Mouse (Mus musculus) left cerebral cortex, postnatal 25 days (tissue): ENCODE data around the gene Ifi208. TPM values are rescaled to one million over a fixed set of nuclear protein-coding genes. Genes with fewer than 3 reads are reported as not detected.
"Not testable (repeated sequence)": the region's sequence is repeated elsewhere in the genome, so short reads cannot be mapped to it uniquely, and the experiment has no call there.

ENCODE experiments used
- DNase-seq, 2 experiments: peaks; one replicate each; pipeline ENCODE4 v3.0.0; 2022; ENCODE audit warnings: low spot score in 2 of 2, mixed read lengths in 1 of 2
- intact Hi-C: fragments of 180-260 bp; cut with DNase I; formaldehyde crosslinking; loops from one replicate; pipeline ENCODE4 v1.15.1; 2025
- microRNA-seq, 2 experiments: library from miRNA; unstranded; fragments of <30 nt; microRNA quantifications; one replicate each; pipeline ENCODE4 v1.2.0; 2022
- total RNA-seq, 2 experiments: library from RNA; stranded (reverse); gene quantifications; 2 replicates each; pipeline ENCODE4 v1.2.3; 2021

Gene Ifi208
- total RNA-seq = not detected

- DNase-seq, intact Hi-C loops: not testable (repeated sequence)
Measured at GRCm38 (mm10) chr1:173673458-173674097, at the start of gene Ifi208. Gene Ifi208, plus strand, starts transcription at chr1:173673675.

- intact Hi-C loops = no loop called here
- DNase-seq = no peak
Measured at GRCm38 (mm10) chr1:173624052-173624451, 49.4 kb upstream of the Ifi208 start.

- intact Hi-C loops = no loop called here
- DNase-seq = no peak
Measured at GRCm38 (mm10) chr1:173626686-173627085, 46.8 kb upstream of the Ifi208 start.

GRCm38 (mm10) chr1:173630622-173631021 lies 42.9 kb upstream of the Ifi208 start, which contains the start of gene Ifi209:
Gene Ifi209, plus strand, starts transcription at chr1:173630917.
- intact Hi-C loops, DNase-seq: not testable (repeated sequence)

- no peak for DNase-seq
- intact Hi-C loops = no loop called here
Measured at GRCm38 (mm10) chr1:173633969-173634645, 39.4 kb upstream of the Ifi208 start.

- no peak for DNase-seq
- intact Hi-C loops = no loop called here
Measured at GRCm38 (mm10) chr1:173645393-173645792, 28.1 kb upstream of the Ifi208 start.

GRCm38 (mm10) chr1:173657973-173658372 lies 15.5 kb upstream of the Ifi208 start:
- intact Hi-C loops = no loop called here
- no peak for DNase-seq

GRCm38 (mm10) chr1:173678605-173679004 lies 5.1 kb downstream of the Ifi208 start:
- intact Hi-C loops, DNase-seq: not testable (repeated sequence)

- DNase-seq = peak in 1 of 2 experiments; percentile 3
- intact Hi-C loops = no loop called here
Measured at GRCm38 (mm10) chr1:173694270-173694669, 20.8 kb downstream of the Ifi208 start.

- DNase-seq = no peak
- intact Hi-C loops = no loop called here
Measured at GRCm38 (mm10) chr1:173733219-173733618, 59.7 kb downstream of the Ifi208 start.

- intact Hi-C loops = not testable (repeated sequence)
Measured at GRCm38 (mm10) chr1:173735015-173735414, 61.5 kb downstream of the Ifi208 start.

GRCm38 (mm10) chr1:173736986-173737385 lies 63.5 kb downstream of the Ifi208 start:
- peak; percentile 2 to 51 for DNase-seq

More at GRCm38 (mm10) chr1:173735015-173735414, 61.5 kb downstream of the Ifi208 start:
- DNase-seq = not testable (repeated sequence)

GRCm38 (mm10) chr1:173740537-173740936 lies 67.1 kb downstream of the Ifi208 start:
- no peak for DNase-seq
- intact Hi-C loops = no loop called here

More at GRCm38 (mm10) chr1:173736986-173737385, 63.5 kb downstream of the Ifi208 start:
- intact Hi-C loops = no loop called here

- DNase-seq = no peak
- intact Hi-C loops = no loop called here
Measured at GRCm38 (mm10) chr1:173741656-173742055, 68.2 kb downstream of the Ifi208 start, which contains the start of gene Ifi207. Gene Ifi207, minus strand, starts transcription at chr1:173741747.

- intact Hi-C loops = no loop called here
- no peak for DNase-seq
Measured at GRCm38 (mm10) chr1:173742262-173742661, 68.8 kb downstream of the Ifi208 start.

Small RNA genes lying within 50 kb of the gene (microRNA-seq; reads per million reads assigned to microRNA genes)
- 0 reads per million in 2 experiments for gene Gm44339

Other genes with a start within 250 kb of the Ifi208 start
- not detected for gene Ifi206, start 182.6 kb upstream of the Ifi208 start, total RNA-seq
- gene Ifi214, start 137.7 kb upstream of the Ifi208 start, total RNA-seq = not detected
- not detected for gene Ifi213, start 74.4 kb upstream of the Ifi208 start, total RNA-seq
- not detected for gene Ifi209, start 42.8 kb upstream of the Ifi208 start, total RNA-seq
- gene Ifi207, start 68.1 kb downstream of the Ifi208 start, total RNA-seq = under 1 TPM; 0.09 to 0.18 TPM
- gene Ifi204, start 93.3 kb downstream of the Ifi208 start, total RNA-seq = under 1 TPM in 1 of 2 experiments, not detected in 1; 0.34 TPM
- not detected for gene Ifi211, start 239.4 kb downstream of the Ifi208 start, total RNA-seq